Mouse (Mus musculus): ENCODE data around the gene Syt7. TPM values are rescaled to one million over a fixed set of nuclear protein-coding genes. Genes with fewer than 3 reads are reported as not detected.

The Syt7 gene
- 10 to 100 TPM; 45.8 to 47.0 TPM for total RNA-seq (2021)

DNA sequence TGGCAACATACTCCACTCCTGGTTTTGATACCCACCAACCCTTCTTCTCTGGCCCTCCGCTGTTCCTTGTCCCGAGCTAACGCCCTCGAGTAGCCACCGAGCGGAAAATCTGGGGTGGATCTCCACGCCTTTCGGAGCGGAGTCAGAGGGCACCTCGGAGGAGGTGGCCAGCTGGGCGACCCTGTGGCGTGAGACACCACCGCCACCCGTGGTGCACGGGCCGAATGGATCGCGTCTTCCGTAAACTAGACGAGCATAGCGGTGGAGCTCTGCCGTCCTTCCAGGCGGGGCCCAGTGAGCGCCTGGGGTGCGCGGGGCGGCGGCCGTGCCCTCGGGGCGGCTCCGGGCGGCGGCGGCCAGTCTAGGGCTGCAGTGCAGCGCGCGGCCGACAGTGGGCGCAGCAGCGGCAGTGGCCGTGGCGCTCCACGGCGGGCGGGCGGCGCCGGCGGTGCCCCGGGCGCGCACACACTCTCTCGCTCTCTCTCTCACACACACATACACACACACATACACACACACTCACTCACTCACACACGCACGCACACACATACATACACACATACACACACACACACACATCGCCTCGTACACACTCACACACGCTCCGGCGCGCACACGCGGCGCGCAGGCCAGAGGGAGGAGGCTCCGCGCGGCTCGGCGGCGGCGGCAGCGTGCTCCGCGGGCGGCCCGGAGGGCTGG is at the start of gene Syt7:
Gene Syt7, plus strand, starts transcription at position 476 of the 699 bp plus-strand sequence.
- intact Hi-C loops (cut with DNase I): no loop called here

DNA sequence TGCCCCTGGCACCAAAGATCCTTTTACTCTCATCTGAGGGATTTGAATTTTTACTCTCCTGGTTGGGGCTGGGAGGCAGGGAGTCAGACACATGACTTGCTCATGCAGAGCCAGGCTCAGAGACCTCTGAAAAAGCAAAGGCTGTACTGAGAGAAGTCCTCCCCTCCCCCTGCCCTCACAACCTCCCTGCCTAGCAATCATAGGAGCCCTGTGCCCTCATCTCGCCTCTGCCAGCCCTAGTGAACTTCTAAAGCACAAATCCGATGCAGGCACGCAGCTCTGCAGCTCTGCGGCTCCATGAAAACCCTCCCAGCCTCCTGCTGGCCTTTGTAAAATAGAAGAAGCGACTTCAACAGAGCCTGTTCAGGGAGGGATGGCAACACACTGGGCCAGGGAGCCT is 49.6 kb upstream of the Syt7 start:
- no peak for DNase-seq (ENCODE audit: low spot score)
- intact Hi-C loops (cut with DNase I): no loop called here

More for the DNA sequence above, at the start of gene Syt7:
- peak; percentile 78 for DNase-seq (ENCODE audit: low spot score)

GRCm38 (mm10) chr19:10340661-10341060 is 48.2 kb upstream of the Syt7 start:
- no peak for DNase-seq (ENCODE audit: low spot score)
- intact Hi-C loops (cut with DNase I): loop anchor here (2.0 kb wide), 1 partner anchor 50 kb away; no protein-coding TSS in a partner anchor

GRCm38 (mm10) chr19:10341152-10341551 is 47.7 kb upstream of the Syt7 start:
- DNase-seq (ENCODE audit: low spot score): no peak
- intact Hi-C loops (cut with DNase I): loop anchor here (2.0 kb wide), 1 partner anchor 50 kb away; no protein-coding TSS in a partner anchor

DNA sequence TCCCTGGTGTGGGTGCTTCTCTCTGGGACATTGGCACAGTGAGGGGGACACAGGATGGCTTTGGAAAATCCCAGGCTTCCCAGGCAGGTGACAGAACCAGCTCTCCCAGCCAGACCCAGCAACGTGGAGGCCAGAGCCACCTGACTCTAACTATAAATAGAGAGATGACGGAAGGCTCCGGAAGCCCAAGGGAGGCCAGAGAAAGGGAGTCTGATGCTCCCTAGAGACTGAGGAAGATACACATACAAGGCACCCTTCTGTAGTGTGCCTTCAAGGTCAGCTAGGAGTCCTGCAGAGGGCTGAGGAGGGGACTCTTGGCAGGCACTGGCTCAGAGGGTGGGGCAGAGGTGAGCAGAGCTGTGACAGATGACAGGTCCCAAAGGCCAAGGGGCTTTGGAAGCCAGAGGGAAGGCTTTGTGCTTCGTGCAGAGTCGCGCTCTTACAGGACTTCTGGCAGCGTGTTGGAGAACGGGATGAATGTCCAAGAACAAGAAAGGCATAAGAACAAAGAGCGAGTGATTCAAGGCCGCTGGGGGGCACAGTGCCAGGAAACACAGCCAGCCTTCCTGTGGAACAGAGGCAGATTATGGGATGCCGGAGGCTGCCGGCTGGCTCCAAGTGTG is 47.0 kb upstream of the Syt7 start:
- peak; percentile 24 for DNase-seq (ENCODE audit: low spot score)
- intact Hi-C loops (cut with DNase I): loop anchor here (2.0 kb wide), 1 partner anchor 49 kb away; no protein-coding TSS in a partner anchor

DNA sequence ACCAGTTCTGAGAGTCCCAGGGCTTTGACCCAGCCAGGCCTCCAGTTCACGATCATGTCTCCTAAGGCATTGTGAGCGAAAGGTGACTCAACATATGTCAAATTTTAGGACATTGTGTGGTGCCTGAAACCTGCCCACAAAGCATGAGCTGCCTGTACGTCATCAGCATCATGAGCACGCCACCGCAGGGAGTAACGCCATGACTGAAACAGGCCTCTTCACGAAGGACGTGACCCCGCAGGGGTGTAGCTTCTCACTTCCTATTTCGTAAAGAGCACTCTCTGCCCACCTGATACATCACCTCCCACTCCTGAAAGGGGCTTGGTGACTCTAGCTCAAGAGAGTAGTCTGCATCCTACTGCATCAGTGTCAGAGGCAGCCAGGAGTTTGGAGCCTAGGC is 45.0 kb upstream of the Syt7 start:
- intact Hi-C loops (cut with DNase I): no loop called here
- no peak for DNase-seq (ENCODE audit: low spot score)

DNA sequence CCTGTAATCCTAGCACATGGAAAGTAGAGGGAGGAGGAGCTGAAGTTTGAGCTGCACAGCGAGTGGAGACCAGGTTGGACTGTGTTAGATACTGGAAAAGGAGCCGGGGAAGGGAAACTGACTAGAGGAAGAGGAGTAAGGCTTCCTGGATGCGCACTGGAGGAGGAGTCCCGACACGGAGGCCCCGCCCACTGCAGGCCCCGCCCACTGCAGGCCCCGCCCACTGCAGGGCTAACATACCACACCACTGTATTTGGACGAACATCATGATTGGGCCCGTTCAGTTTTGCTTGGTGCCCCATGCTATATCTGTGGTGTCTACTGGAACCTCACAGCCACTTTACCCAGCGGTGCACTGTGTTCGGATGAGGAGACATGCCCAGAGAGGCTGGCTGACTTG is 43.2 kb upstream of the Syt7 start:
- DNase-seq (ENCODE audit: low spot score): no peak
- intact Hi-C loops (cut with DNase I): no loop called here

DNA sequence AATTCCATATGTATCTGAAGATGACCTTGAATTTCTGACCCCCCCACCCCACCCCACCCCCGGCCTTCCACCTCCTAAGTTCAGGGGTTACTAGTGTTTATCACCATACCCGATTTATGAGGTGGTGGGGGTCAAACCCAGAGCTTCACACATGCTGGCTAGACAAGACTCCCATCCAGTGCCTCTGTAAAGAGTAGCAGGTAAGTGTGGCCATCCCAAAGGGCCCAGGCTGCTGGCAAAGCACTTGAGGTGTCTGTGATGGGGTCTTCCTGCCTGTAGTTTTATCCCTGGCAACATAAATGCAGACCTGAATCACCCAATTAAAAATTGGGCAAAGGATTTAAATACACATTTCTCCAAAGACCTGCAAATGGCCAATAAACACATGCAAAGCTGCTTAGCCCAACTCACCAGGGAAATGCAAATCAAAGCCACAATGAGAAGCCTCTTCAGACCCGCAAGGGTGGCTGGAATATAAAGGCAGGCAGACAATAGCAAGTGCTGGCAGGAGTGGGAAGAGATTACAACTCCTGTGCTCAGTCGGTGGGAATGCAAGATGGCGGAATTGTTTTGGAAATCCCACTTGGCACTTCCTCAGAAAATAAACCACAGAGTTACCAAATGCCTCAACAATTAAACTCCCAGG is 41.1 kb upstream of the Syt7 start:
- no peak for DNase-seq (ENCODE audit: low spot score)
- intact Hi-C loops (cut with DNase I): no loop called here

DNA sequence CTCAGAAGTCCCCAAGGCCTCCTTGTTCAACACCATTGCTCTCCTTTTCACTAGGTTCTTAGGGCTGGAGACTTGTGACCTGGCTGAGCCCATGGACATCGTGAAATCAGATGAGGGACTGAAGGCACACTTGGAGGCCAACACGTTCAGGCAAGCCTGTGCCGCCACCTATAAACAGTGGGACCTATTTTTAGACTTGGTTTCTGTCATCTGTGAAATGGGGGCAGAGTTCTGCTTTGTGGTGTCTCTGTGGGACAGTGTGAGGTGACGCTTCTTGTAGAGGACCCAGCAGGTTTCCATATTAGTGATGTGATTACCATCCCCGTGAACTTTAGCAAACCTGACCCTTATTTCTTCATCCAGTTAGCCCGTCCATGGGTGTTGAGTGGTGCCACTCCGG is 36.7 kb upstream of the Syt7 start:
- no peak for DNase-seq (ENCODE audit: low spot score)
- intact Hi-C loops (cut with DNase I): no loop called here

- intact Hi-C loops (cut with DNase I): no loop called here
- DNase-seq (ENCODE audit: low spot score): no peak
Measured at GRCm38 (mm10) chr19:10354830-10355229, 34.1 kb upstream of the Syt7 start.

DNA sequence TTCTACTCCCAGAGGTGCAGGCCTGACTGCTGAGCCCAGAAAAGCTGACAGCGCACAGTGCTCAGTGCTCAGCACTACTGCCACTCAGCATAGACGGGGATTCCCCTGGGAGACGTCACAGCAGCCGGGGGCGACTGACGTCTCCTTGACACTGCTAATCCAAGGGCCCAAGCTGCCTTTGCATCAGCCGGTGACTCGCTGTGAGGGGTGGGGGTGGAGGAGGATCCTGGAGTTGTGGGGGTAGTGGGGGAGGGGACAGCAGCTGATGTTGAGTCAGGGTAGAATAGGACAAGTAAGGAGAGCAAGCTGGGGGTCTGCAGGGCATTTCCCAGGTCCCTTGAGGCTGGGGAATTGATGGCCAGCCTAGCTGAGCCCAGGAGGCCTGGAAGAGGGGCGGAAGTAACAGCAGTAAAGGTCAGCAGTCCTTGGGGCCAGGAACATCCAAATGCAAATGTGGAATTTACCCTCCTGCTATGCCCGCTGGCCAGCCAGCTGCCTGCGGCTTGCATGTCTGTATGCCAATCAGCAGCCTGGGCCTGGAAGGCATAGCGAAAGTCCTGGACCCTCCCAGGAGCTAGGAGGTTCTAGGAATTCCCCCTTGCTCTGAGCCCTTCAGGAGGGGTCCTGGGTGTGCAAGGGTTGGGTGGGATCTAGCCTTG is 31.9 kb upstream of the Syt7 start:
- intact Hi-C loops (cut with DNase I): no loop called here
- DNase-seq (ENCODE audit: low spot score): no peak

DNA sequence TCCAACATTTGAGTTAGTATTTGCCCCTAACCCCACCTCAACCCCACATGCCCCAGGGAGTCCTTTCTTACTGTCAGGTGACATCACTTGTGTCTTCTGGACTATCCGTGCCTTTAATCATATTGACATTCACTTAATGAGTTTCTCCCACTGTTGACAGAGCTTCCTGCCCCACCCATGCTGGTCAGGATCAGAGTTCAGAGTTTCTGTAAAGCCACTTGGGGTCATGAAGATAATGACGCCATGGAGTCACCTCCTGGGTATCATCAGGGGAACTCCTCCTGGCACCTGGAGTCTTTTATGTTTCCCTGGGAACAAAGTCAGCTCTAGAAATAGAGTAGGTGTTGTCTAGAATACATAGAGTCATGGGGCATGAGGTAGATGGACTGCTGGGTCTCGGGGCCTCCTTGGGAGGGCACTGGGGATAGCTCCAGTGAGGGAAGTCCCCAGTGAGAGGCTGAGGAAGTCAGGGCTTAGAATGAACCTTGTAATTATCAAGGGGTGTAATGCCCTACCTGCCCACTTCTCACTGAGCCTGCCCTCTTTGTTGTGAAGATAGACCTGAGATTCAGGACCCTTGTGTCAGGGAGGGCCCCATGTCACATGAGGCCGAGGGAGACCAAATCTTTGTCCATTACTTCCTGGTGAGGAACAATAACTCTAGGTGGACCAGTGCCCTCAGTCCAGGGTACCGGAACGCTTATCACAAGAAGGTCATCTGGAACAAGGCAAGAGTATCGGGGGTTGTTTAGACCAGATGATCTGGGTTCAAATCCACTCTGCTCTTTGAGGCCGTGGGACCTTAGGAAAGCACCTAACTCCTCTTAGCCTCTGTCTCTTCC is 29.6 kb upstream of the Syt7 start:
- intact Hi-C loops (cut with DNase I): no loop called here
- no peak for DNase-seq (ENCODE audit: low spot score)

- no peak for DNase-seq (ENCODE audit: low spot score)
- intact Hi-C loops (cut with DNase I): no loop called here
Measured at GRCm38 (mm10) chr19:10362473-10363129, 26.3 kb upstream of the Syt7 start.

DNA sequence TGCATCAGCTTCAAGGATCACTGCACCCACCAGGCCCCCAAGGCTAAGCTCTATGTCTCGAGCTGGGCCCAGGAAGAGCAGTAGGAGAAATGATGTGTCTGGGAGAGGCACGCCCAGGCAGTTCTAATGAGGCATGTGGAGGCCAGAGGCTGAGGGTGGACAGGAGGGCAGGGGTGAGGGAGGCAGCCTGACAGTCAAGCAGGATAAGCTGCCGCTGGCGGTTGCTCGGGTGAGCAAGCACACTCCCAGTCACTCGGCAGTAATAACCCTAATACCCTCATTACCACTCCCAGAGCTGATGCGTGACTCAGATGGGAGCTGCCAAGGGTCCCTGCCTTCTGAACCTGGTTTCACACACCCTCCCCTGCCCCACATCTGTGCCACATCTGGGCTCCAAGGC is 25.0 kb upstream of the Syt7 start:
- no peak for DNase-seq (ENCODE audit: low spot score)
- intact Hi-C loops (cut with DNase I): no loop called here

GRCm38 (mm10) chr19:10366116-10366845 is 22.6 kb upstream of the Syt7 start:
- DNase-seq (ENCODE audit: low spot score): no peak
- intact Hi-C loops (cut with DNase I): no loop called here

- DNase-seq (ENCODE audit: low spot score): no peak
- intact Hi-C loops (cut with DNase I): no loop called here
Measured at GRCm38 (mm10) chr19:10367802-10368201, 21.1 kb upstream of the Syt7 start.

DNA sequence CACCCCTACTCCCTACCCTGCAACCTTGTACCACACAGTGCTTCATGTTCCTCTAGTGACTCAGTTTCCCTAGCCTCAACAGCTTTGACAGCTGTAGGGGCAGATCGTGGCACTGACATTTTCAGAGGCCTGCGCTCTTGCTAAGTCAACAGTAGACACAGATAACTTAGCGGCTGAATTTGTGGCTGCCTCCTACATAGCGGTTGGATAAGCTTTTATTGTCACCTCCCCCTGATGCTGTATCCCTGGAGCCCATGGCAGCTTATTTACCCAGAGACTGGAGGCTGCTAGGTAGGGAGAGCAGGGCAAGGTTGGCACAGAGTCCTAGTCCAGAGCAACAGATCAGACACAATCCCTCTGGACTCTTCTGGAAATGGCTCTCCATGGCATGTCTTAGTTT is 19.0 kb upstream of the Syt7 start:
- no peak for DNase-seq (ENCODE audit: low spot score)
- intact Hi-C loops (cut with DNase I): no loop called here

- DNase-seq (ENCODE audit: low spot score): no peak
- intact Hi-C loops (cut with DNase I): no loop called here
Measured at GRCm38 (mm10) chr19:10373191-10373590, 15.7 kb upstream of the Syt7 start.

GRCm38 (mm10) chr19:10375260-10375659 is 13.6 kb upstream of the Syt7 start:
- intact Hi-C loops (cut with DNase I): no loop called here
- DNase-seq (ENCODE audit: low spot score): peak; percentile 13
